Mouse (Mus musculus) ES-E14 (cell line): Measurements from ENCODE around the gene Zdhhc24. TPM values are rescaled to one million over a fixed set of nuclear protein-coding genes. Genes with fewer than 3 reads are reported as not detected.
A peak's percentile ranks its signal among the peaks of the same experiment; 100 is the strongest.

Experiments
- DNase-seq: peaks from one replicate; pipeline ENCODE4 v3.0.0-alpha.2; 2013; ENCODE audit warnings: low read depth, low spot score
- H3K27ac ChIP-seq: 2 replicates; pipeline ENCODE4 v1.5.1; 2012; ENCODE audit warnings: low read depth, mild to moderate bottlenecking, low read length, moderate library complexity, mixed read lengths; ENCODE audit not compliant: poor library complexity, insufficient read depth, severe bottlenecking
- H3K36me3 ChIP-seq: 2 replicates; pipeline ENCODE4 v1.6.1; 2012; ENCODE audit warnings: mild to moderate bottlenecking, low read length, moderate library complexity, mixed read lengths; ENCODE audit not compliant: control insufficient read depth, poor library complexity, insufficient read depth, severe bottlenecking
- H3K4me1 ChIP-seq, 2 experiments: fragments of 150-350 bp in 1 of 2; sonication (generic) in 1 of 2; 2 replicates each; pipeline ENCODE4 v1.6.1; 2012; ENCODE audit warnings: low read length in 2 of 2, mild to moderate bottlenecking in 1 of 2, mixed read lengths in 1 of 2; ENCODE audit not compliant: control insufficient read depth in 2 of 2, insufficient read depth in 2 of 2, poor library complexity in 1 of 2
- H3K4me3 ChIP-seq, 2 experiments: fragments of 150-350 bp in 1 of 2; sonication (generic) in 1 of 2; 2 replicates each; pipeline ENCODE4 v1.5.1; 2012; ENCODE audit warnings: low read length in 2 of 2, low read depth in 1 of 2, mild to moderate bottlenecking in 1 of 2, mixed read lengths in 1 of 2; ENCODE audit not compliant: insufficient read depth in 1 of 2, poor library complexity in 1 of 2, severe bottlenecking in 1 of 2
- H3K9ac ChIP-seq: 2 replicates; pipeline ENCODE4 v1.6.1; 2012; ENCODE audit warnings: low read depth, mild to moderate bottlenecking, low read length, mixed read lengths; ENCODE audit not compliant: poor library complexity, insufficient read depth, severe bottlenecking
- H3K9me3 ChIP-seq: fragments of 150-350 bp; sonication (generic); 2 replicates; pipeline ENCODE4 v1.6.1; 2012; ENCODE audit warnings: low read depth, mild to moderate bottlenecking, low read length; ENCODE audit not compliant: control insufficient read depth, insufficient read depth
- CHD2 ChIP-seq: IDR thresholded peaks from 2 replicates; pipeline ENCODE4 v1.6.1; 2014; ENCODE audit warnings: mild to moderate bottlenecking, low read depth, low read length, inconsistent platforms
- HCFC1 ChIP-seq: IDR thresholded peaks from 2 replicates; pipeline ENCODE4 v1.6.1; 2012; ENCODE audit warnings: low read length, inconsistent platforms, borderline replicate concordance; ENCODE audit not compliant: insufficient read depth
- MAFK ChIP-seq: IDR thresholded peaks from 2 replicates; pipeline ENCODE4 v1.6.1; 2014; ENCODE audit warnings: mild to moderate bottlenecking, low read depth, low read length, inconsistent platforms; ENCODE audit not compliant: insufficient read depth
- ZC3H11A ChIP-seq: IDR thresholded peaks from 2 replicates; pipeline ENCODE4 v1.6.1; 2012; ENCODE audit warnings: low read depth, mild to moderate bottlenecking, inconsistent platforms, low read length, borderline replicate concordance
- ZNF384 ChIP-seq: IDR thresholded peaks from 2 replicates; pipeline ENCODE4 v1.6.1; 2012; ENCODE audit warnings: low read depth, low read length, inconsistent platforms
- in situ Hi-C, 2 experiments: fragments of 600-800 bp; cut with MboI; formaldehyde crosslinking; loops; one replicate each; pipeline ENCODE4 v1.15.1; 2025; ENCODE audit warnings: low sequenced_read_pairs in 2 of 2, inconsistent platforms in 1 of 2; ENCODE audit not compliant: unreplicated experiment in 2 of 2
- total RNA-seq: library from RNA; depleted of rRNA; stranded (reverse); fragments of 300-350 nt; gene quantifications from 2 replicates; pipeline ENCODE4 v1.2.3, GENCODE M21; 2012; rRNA removed

Gene Zdhhc24
- total RNA-seq, 1 experiment = 12.4 TPM

DNA sequence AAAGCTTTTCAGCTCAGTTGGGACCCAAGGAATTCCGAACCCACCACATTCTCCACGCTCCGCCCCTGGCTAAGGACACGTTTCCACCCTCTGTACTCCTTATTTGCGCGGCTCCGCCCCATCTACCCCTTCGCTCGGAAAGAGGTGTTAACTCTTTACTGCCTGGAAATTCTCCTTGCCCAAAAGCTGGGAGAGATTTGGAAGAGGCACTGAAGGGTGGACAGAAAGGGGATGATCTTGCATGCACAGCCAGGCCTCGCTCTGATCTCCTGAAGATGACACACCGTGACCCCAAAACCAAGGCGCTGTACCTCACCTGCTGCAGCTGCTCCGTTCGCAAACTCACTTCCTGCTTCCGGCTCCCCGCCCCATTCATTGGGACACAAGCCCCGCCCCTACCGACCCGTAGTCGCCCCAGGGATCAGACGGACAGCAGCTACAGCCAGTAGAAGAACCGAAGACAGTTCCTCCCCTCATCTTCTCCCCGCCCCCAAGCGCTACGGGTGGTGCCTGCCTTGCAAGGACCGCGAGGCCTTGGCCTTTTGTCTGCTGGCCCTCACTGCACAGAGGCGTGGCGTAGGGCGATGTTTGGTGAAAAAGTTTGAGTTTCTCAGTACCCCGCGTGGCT is 49.5 kb downstream of the Zdhhc24 start, which contains the start of gene Dpp3:
Gene Dpp3 (minus strand): TSS at position 384 of the 628 bp plus-strand sequence.
- peak; percentile 54; the same call in 1 of the 2 replicates for TF ChIP-seq HCFC1
- TF ChIP-seq ZC3H11A = no peak
- no peak for TF ChIP-seq MAFK
- peak; percentile 76; the same call in 1 of the 2 replicates for TF ChIP-seq CHD2
- 0 out of 2 replicates have a peak, but pooled peaks have one; percentile 6 for TF ChIP-seq ZNF384

DNA sequence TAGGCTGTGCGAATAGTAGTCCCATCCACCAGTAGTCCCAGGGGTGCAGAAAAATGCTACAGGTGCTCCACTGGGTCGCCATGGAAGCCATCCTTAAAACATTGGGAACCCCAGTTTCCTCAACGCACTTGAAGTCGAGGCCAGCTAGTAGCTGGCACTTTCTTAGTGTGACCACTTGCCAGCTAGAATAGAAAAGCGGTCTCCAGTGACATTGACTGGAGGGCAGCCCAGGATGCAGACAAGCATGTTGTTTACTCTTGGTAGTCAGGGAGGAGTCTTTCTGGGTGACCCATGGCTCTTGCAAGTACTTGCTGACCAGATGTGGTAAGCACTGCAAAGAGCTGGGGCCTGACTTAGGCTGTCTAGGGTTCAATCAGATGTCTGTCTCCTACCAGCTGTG is 50.3 kb downstream of the Zdhhc24 start:
- H3K4me1 ChIP-seq = peaks cover 0 to 16% of the 10 kb centered on the region in 2 experiments; a peak in 3 of 4 replicates
- H3K9ac ChIP-seq = peak overlapping the region; percentile 75; the same call in 1 of the 2 replicates
- DNase-seq = no peak
- no peaks in the 10 kb centered on the region for H3K9me3 ChIP-seq
- no peak for TF ChIP-seq ZC3H11A
- peak overlapping the region in 1 of 2 experiments; percentile 98; a peak in 2 of 4 replicates for H3K4me3 ChIP-seq
- in situ Hi-C loops = no loop called here
- H3K36me3 ChIP-seq = peaks cover 10% of the 10 kb centered on the region
- H3K27ac ChIP-seq = no peak overlapping the region

More for the DNA sequence above, 49.5 kb downstream of the Zdhhc24 start, which contains the start of gene Dpp3:
- in situ Hi-C loops = no loop called here
- DNase-seq = peak; percentile 99
- Histone ChIP-seq H3K9me3 (no peaks in the 10 kb centered on the region), H3K4me3 (peak within 1 kb of the TSS; percentile 77 to 98), H3K9ac (peak within 1 kb of the TSS; percentile 75), H3K36me3 (peaks cover 18% of the 10 kb centered on the region), H3K27ac (peak within 1 kb of the TSS; percentile 59; the same call in 1 of the 2 replicates), H3K4me1 (peaks cover 0 to 16% of the 10 kb centered on the region in 2 experiments; a peak in 3 of 4 replicates)

Other genes with a start within 250 kb of the Zdhhc24 start
- 0.79 and 1.1 TPM in 2 replicates for gene Gm960, start 180.0 kb upstream of the Zdhhc24 start, total RNA-seq
- gene Sptbn2, start 167.5 kb upstream of the Zdhhc24 start, total RNA-seq = 14.1 and 36.7 TPM in 2 replicates
- 11.1 and 11.3 TPM in 2 replicates for gene Rbm4b, start 122.2 kb upstream of the Zdhhc24 start, total RNA-seq
- gene Rbm4, start 84.8 kb upstream of the Zdhhc24 start, total RNA-seq = 122 and 134 TPM in 2 replicates
- gene Gm21992, start 67.1 kb upstream of the Zdhhc24 start, total RNA-seq = 40.0 and 49.8 TPM in 2 replicates
- gene Rbm14, start 67.0 kb upstream of the Zdhhc24 start, total RNA-seq = 91.7 and 99.1 TPM in 2 replicates
- 49.9 and 53.0 TPM in 2 replicates for gene Ccs, start 39.3 kb upstream of the Zdhhc24 start, total RNA-seq
- 0.13 and 0.16 TPM in 2 replicates for gene Ccdc87, start 39.3 kb upstream of the Zdhhc24 start, total RNA-seq
- 59.2 and 98.6 TPM in 2 replicates for gene Ctsf, start 23.5 kb upstream of the Zdhhc24 start, total RNA-seq
- gene Actn3, start 759 bp upstream of the Zdhhc24 start, total RNA-seq = 48.4 and 91.8 TPM in 2 replicates
- gene Bbs1, start 28.0 kb downstream of the Zdhhc24 start, total RNA-seq = 5.4 and 6.8 TPM in 2 replicates
- 126 and 143 TPM in 2 replicates for gene Dpp3, start 49.6 kb downstream of the Zdhhc24 start, total RNA-seq
- gene Peli3, start 64.5 kb downstream of the Zdhhc24 start, total RNA-seq = 0.76 and 2.1 TPM in 2 replicates
- 79.8 and 102 TPM in 2 replicates for gene Mrpl11, start 83.5 kb downstream of the Zdhhc24 start, total RNA-seq
- gene Npas4, start 111.6 kb downstream of the Zdhhc24 start, total RNA-seq = 0.05 and 0.09 TPM in 2 replicates
- gene Slc29a2, start 145.2 kb downstream of the Zdhhc24 start, total RNA-seq = 21.0 and 33.4 TPM in 2 replicates
- gene B4gat1, start 160.2 kb downstream of the Zdhhc24 start, total RNA-seq = 14.1 and 27.2 TPM in 2 replicates
- 3.2 and 4.3 TPM in 2 replicates for gene AC124502.3, start 160.2 kb downstream of the Zdhhc24 start, total RNA-seq
- gene Brms1, start 162.7 kb downstream of the Zdhhc24 start, total RNA-seq = 18.6 and 24.1 TPM in 2 replicates
- 9.0 and 16.5 TPM in 2 replicates for gene Rin1, start 171.8 kb downstream of the Zdhhc24 start, total RNA-seq
- gene Cd248, start 189.4 kb downstream of the Zdhhc24 start, total RNA-seq = 4.5 and 9.0 TPM in 2 replicates
- 0.89 and 2.3 TPM in 2 replicates for gene Tmem151a, start 206.9 kb downstream of the Zdhhc24 start, total RNA-seq
- gene Yif1a, start 209.9 kb downstream of the Zdhhc24 start, total RNA-seq = 84.4 and 110 TPM in 2 replicates
- 2.5 and 3.7 TPM in 2 replicates for gene Cnih2, start 219.9 kb downstream of the Zdhhc24 start, total RNA-seq
- 78.5 and 96.9 TPM in 2 replicates for gene Rab1b, start 228.4 kb downstream of the Zdhhc24 start, total RNA-seq
- gene Klc2, start 239.9 kb downstream of the Zdhhc24 start, total RNA-seq = 14.7 and 22.9 TPM in 2 replicates